Mouse (Mus musculus) cortical plate, adult 2 months (tissue): ENCODE data around the gene 4930519P11Rik.

Experiments
- CTCF ChIP-seq: fragments of 200-500 bp; IDR thresholded peaks from 2 replicates; pipeline ENCODE4 v1.5.1; 2011; ENCODE audit warnings: mild to moderate bottlenecking, control low read depth, low read length; ENCODE audit not compliant: insufficient read depth; ENCODE audit errors: extremely low read depth
- POLR2A ChIP-seq: fragments of 200-500 bp; IDR thresholded peaks from 2 replicates; pipeline ENCODE4 v1.6.1; 2011; ENCODE audit warnings: mild to moderate bottlenecking, low read length, control low read depth; ENCODE audit not compliant: insufficient read depth; ENCODE audit errors: extremely low read depth

- TF ChIP-seq POLR2A (no peak), CTCF (no peak)
Observed at GRCm38 (mm10) chr2:154572996-154573395, 40.2 kb downstream of the 4930519P11Rik start.
